Comparison of ENCODE assay signal across 10 mouse cellular contexts in genomic region chr12:81776191-81776590, GRCm38 (mm10). TPM values are rescaled to one million over a fixed set of nuclear protein-coding genes. Genes with fewer than 3 reads are reported as not detected.
DNase-seq lines count a peak whose midpoint lies in the region; ATAC-seq and TF ChIP-seq lines count a peak whose summit lies in the region.
"Had no signal": no experiment of that assay in that cellular context is flagged by ENCODE, and none has a peak within 500 bp of the region (broad histone marks: within the 10 kb centered on the region; RNA-seq: fewer than 3 reads in every experiment).

No protein-coding gene starts in this region.

- peaks cover 14% of the 10 kb centered on the region; the same call in 1 of the 2 replicates for H3K27me3 ChIP-seq in lung, embryonic 14.5 days (ENCODE audit: insufficient read depth, low read length)
- H3K27me3 ChIP-seq in liver, embryonic 12.5 days (replicated peaks): peaks cover 43% of the 10 kb centered on the region

- no peak overlapping the region for H3K27ac ChIP-seq in lung, embryonic 14.5 days (ENCODE audit: low read depth)
- no peak overlapping the region for H3K27ac ChIP-seq in liver, embryonic 12.5 days
- H3K27ac ChIP-seq: embryonic facial prominence, embryonic 15.5 days had no signal

- no peak for ATAC-seq in lung, embryonic 14.5 days (ENCODE audit: insufficient read depth)
- peak; percentile 35 for ATAC-seq in megakaryocyte progenitor cell, adult 5-6 weeks (replicated peaks; ENCODE audit: poor library complexity)
- no peak for ATAC-seq in liver, embryonic 12.5 days

- H3K9ac ChIP-seq in lung, embryonic 14.5 days: no peak overlapping the region
- no peak overlapping the region for H3K9ac ChIP-seq in liver, embryonic 12.5 days
- H3K9ac ChIP-seq: embryonic facial prominence, embryonic 15.5 days had no signal

- no peak overlapping the region for H3K4me2 ChIP-seq in lung, embryonic 14.5 days
- H3K4me2 ChIP-seq in liver, embryonic 12.5 days: no peak overlapping the region
- H3K4me2 ChIP-seq: embryonic facial prominence, embryonic 15.5 days had no signal

- TF ChIP-seq CTCF in lung, embryonic 14.5 days (IDR thresholded peaks at IDR 0.05; ENCODE audit: low read depth): no peak

- peak; percentile 56 for DNase-seq in adrenal gland, postnatal 10 days
- no peak for DNase-seq in adrenal gland, adult 8-10 months
- peak; percentile 82 for DNase-seq in lung, embryonic 14.5 days
- DNase-seq in lung, adult 18-20 months: no peak
- peak; percentile 37 to 63 for DNase-seq in adrenal gland, postnatal 36 days
- DNase-seq in cerebellum, postnatal 4 days (ENCODE audit: low spot score in 2 of 2): no peak
- DNase-seq: gastrocnemius, postnatal 14 days had no signal

- WGBS in lung, embryonic 14.5 days: 32% methylated on average over 3 of the region's 3 CpGs
- 26% methylated on average over 3 of the region's 3 CpGs for WGBS in liver, embryonic 12.5 days (ENCODE audit: insufficient replicate concordance)

- no peaks in the 10 kb centered on the region for H3K4me1 ChIP-seq in lung, embryonic 14.5 days (ENCODE audit: insufficient read depth)
- peaks cover 11% of the 10 kb centered on the region for H3K4me1 ChIP-seq in liver, embryonic 12.5 days

- H3K9me3 ChIP-seq in lung, embryonic 14.5 days (ENCODE audit: low read depth, low read length): no peaks in the 10 kb centered on the region
- H3K9me3 ChIP-seq in liver, embryonic 12.5 days (replicated peaks): no peaks in the 10 kb centered on the region
- H3K9me3 ChIP-seq: embryonic facial prominence, embryonic 15.5 days had no signal

- H3K36me3 ChIP-seq in lung, embryonic 14.5 days (ENCODE audit: insufficient read depth): no peaks in the 10 kb centered on the region
- no peaks in the 10 kb centered on the region for H3K36me3 ChIP-seq in liver, embryonic 12.5 days
- H3K36me3 ChIP-seq: embryonic facial prominence, embryonic 15.5 days had no signal

- H3K4me3 ChIP-seq in lung, embryonic 14.5 days (ENCODE audit: low read depth, low read length): no peak overlapping the region
- H3K4me3 ChIP-seq in liver, embryonic 12.5 days: no peak overlapping the region
- H3K4me3 ChIP-seq: embryonic facial prominence, embryonic 15.5 days had no signal

RNA-seq across cellular contexts. Expression of gene Map3k9, which starts 4.8 kb away (rescaled TPM):
- total RNA-seq in adrenal gland, postnatal 10 days (2021): 1 to 10 TPM; 1.1 to 2.0 TPM
- 1 to 10 TPM; 1.6 to 9.7 (median 5.5) TPM for total RNA-seq in adrenal gland, adult 8-10 months (2022)
- 2.9 and 3.2 TPM in 2 replicates for polyA plus RNA-seq in lung, embryonic 14.5 days (2014; fragmentation: Nextera tagmentation; extraction: Ambion mirVana)
- 1 to 10 TPM; 1.2 to 3.4 TPM for total RNA-seq in adrenal gland, postnatal 36 days (2021)
- total RNA-seq in megakaryocyte progenitor cell, adult 5-6 weeks (2015): 0.37 and 1.4 TPM in 2 replicates
- total RNA-seq in megakaryocyte progenitor cell, adult 5-6 weeks (2017): 0.92 and 1.7 TPM in 2 replicates
- 0.12 and 0.15 TPM in 2 replicates for polyA plus RNA-seq in liver, embryonic 12.5 days (2016; fragmentation: Nextera tagmentation; extraction: Ambion mirVana)

Comparison
In these comparisons a context has a peak if more than half of its experiments do, and no peak if none do; other contexts are left out.
1. DNase-seq: peak in adrenal gland, postnatal 10 days (single experiment), lung, embryonic 14.5 days (single experiment) and adrenal gland, postnatal 36 days (2 of 2); none in adrenal gland, adult 8-10 months (single experiment), lung, adult 18-20 months (0 of 2) and cerebellum, postnatal 4 days (0 of 2).